ENCODE assay signal across 27 mouse cellular contexts in genomic region chr4:32909996-32910395, GRCm38 (mm10). TPM values are rescaled to one million over a fixed set of nuclear protein-coding genes. Genes with fewer than 3 reads are reported as not detected.
DNase-seq lines count a peak whose midpoint lies in the region; ATAC-seq lines count a peak whose summit lies in the region.
"Had no signal": no experiment of that assay in that cellular context is flagged by ENCODE, and none has a peak within 500 bp of the region (broad histone marks: within the 10 kb centered on the region; RNA-seq: fewer than 3 reads in every experiment).

No protein-coding gene starts in this region.

- peak overlapping the region; percentile 35 for H3K4me2 ChIP-seq in heart, embryonic 11.5 days
- peak overlapping the region; percentile 52 for H3K4me2 ChIP-seq in liver, embryonic 12.5 days
- H3K4me2 ChIP-seq in liver, embryonic 11.5 days: no peak overlapping the region
- peak overlapping the region; percentile 41; the same call in 1 of the 2 replicates for H3K4me2 ChIP-seq in liver, embryonic 16.5 days (ENCODE audit: low read depth, low read length)
- H3K4me2 ChIP-seq: forebrain, embryonic 12.5 days; forebrain, embryonic 15.5 days; heart, embryonic 15.5 days; hindbrain, embryonic 12.5 days; hindbrain, embryonic 15.5 days had no signal

- ATAC-seq in heart, embryonic 11.5 days (replicated peaks; ENCODE audit: insufficient number of reproducible peaks, low FRiP score, low TSS enrichment): no peak
- ATAC-seq in liver, embryonic 12.5 days: no peak
- ATAC-seq in liver, embryonic 11.5 days (replicated peaks; ENCODE audit: low FRiP score): no peak
- ATAC-seq in liver, embryonic 16.5 days (ENCODE audit: low read depth): no peak
- ATAC-seq: forebrain, embryonic 15.5 days had no signal

- no peaks in the 10 kb centered on the region for H3K36me3 ChIP-seq in heart, embryonic 11.5 days (ENCODE audit: control insufficient read depth, insufficient read depth, low read length)
- no peaks in the 10 kb centered on the region for H3K36me3 ChIP-seq in liver, embryonic 12.5 days
- H3K36me3 ChIP-seq in liver, embryonic 11.5 days (ENCODE audit: control insufficient read depth, insufficient read depth, low read length): no peaks in the 10 kb centered on the region
- no peaks in the 10 kb centered on the region for H3K36me3 ChIP-seq in liver, embryonic 16.5 days (ENCODE audit: control insufficient read depth, insufficient read depth)
- H3K36me3 ChIP-seq: forebrain, embryonic 12.5 days; forebrain, embryonic 15.5 days; G1E; heart, embryonic 15.5 days; hindbrain, embryonic 12.5 days; hindbrain, embryonic 15.5 days had no signal

- no peak for DNase-seq in heart, postnatal 4 days
- no peak for DNase-seq in liver, embryonic 11.5 days (ENCODE audit: low spot score)
- DNase-seq in MEL-GATA-1-ER (ENCODE audit: extremely low read depth, low read depth): peak; percentile 64
- no peak for DNase-seq in embryo, embryonic 9.5 days (ENCODE audit: extremely low spot score)
- DNase-seq in gastrocnemius, postnatal 4 days (ENCODE audit: low spot score in 2 of 2): no peak
- DNase-seq: adrenal gland, adult 8-10 months; adrenal gland, postnatal 25 days; B cell, adult 2 months; cerebellum, adult 11-12 months; cerebellum, adult 8-10 months; cerebellum, postnatal 10 days; cerebellum, postnatal 36 days; embryo, embryonic 11 days; gastrocnemius, postnatal 10 days; gastrocnemius, postnatal 36 days; heart, adult 18-20 months; heart, postnatal 10 days had no signal

- no peak overlapping the region for H3K4me3 ChIP-seq in heart, embryonic 11.5 days (ENCODE audit: low read depth, low read length)
- H3K4me3 ChIP-seq in liver, embryonic 12.5 days: no peak overlapping the region
- no peak overlapping the region for H3K4me3 ChIP-seq in liver, embryonic 11.5 days (ENCODE audit: low read depth, low read length)
- no peak overlapping the region for H3K4me3 ChIP-seq in liver, embryonic 16.5 days (ENCODE audit: low read depth, low read length)
- H3K4me3 ChIP-seq: forebrain, embryonic 12.5 days; forebrain, embryonic 15.5 days; heart, embryonic 15.5 days; hindbrain, embryonic 12.5 days; hindbrain, embryonic 15.5 days had no signal

- H3K27ac ChIP-seq in heart, embryonic 11.5 days (ENCODE audit: low read depth, low read length): peak overlapping the region; percentile 50; the same call in 1 of the 2 replicates
- peak overlapping the region; percentile 80 for H3K27ac ChIP-seq in liver, embryonic 12.5 days
- no peak overlapping the region for H3K27ac ChIP-seq in liver, embryonic 11.5 days (ENCODE audit: low read depth, low read length)
- H3K27ac ChIP-seq in liver, embryonic 16.5 days (ENCODE audit: low read length): peak overlapping the region; percentile 42; the same call in 1 of the 2 replicates
- H3K27ac ChIP-seq: forebrain, embryonic 12.5 days; forebrain, embryonic 15.5 days; heart, embryonic 15.5 days; hindbrain, embryonic 12.5 days; hindbrain, embryonic 15.5 days had no signal

- peaks cover 20% of the 10 kb centered on the region for H3K4me1 ChIP-seq in heart, embryonic 11.5 days (ENCODE audit: control insufficient read depth, insufficient read depth, low read length)
- peaks cover 35% of the 10 kb centered on the region for H3K4me1 ChIP-seq in liver, embryonic 12.5 days
- peaks cover 19% of the 10 kb centered on the region; the same call in 1 of the 2 replicates for H3K4me1 ChIP-seq in liver, embryonic 11.5 days (replicated peaks; ENCODE audit: control insufficient read depth, insufficient read depth, low read length)
- peaks cover 21% of the 10 kb centered on the region for H3K4me1 ChIP-seq in liver, embryonic 16.5 days (ENCODE audit: control insufficient read depth, low read depth, low read length)

- no peaks in the 10 kb centered on the region for H3K9me3 ChIP-seq in heart, embryonic 11.5 days (replicated peaks; ENCODE audit: control insufficient read depth, low read length)
- H3K9me3 ChIP-seq in liver, embryonic 12.5 days (replicated peaks): no peaks in the 10 kb centered on the region
- H3K9me3 ChIP-seq in liver, embryonic 11.5 days (ENCODE audit: control insufficient read depth, low read length): no peaks in the 10 kb centered on the region
- H3K9me3 ChIP-seq in liver, embryonic 16.5 days (replicated peaks; ENCODE audit: control insufficient read depth, low read length): no peaks in the 10 kb centered on the region
- H3K9me3 ChIP-seq: forebrain, embryonic 12.5 days; forebrain, embryonic 15.5 days; G1E; heart, embryonic 15.5 days; hindbrain, embryonic 12.5 days; hindbrain, embryonic 15.5 days had no signal

- 84% methylated on average over 1 of the region's 1 CpGs for WGBS in heart, embryonic 11.5 days (ENCODE audit: insufficient replicate concordance)
- WGBS in liver, embryonic 12.5 days (ENCODE audit: insufficient replicate concordance): 90% methylated on average over 1 of the region's 1 CpGs
- WGBS in liver, embryonic 11.5 days: 81% methylated on average over 1 of the region's 1 CpGs
- 84% methylated on average over 1 of the region's 1 CpGs for WGBS in liver, embryonic 16.5 days (ENCODE audit: insufficient replicate concordance)

- no peak overlapping the region; the same call in 1 of the 2 replicates for H3K9ac ChIP-seq in heart, embryonic 11.5 days (ENCODE audit: low read depth, low read length)
- H3K9ac ChIP-seq in liver, embryonic 12.5 days: 0 out of 2 replicates have a peak overlapping the region, but pooled peaks have one; percentile 4
- no peak overlapping the region for H3K9ac ChIP-seq in liver, embryonic 11.5 days (ENCODE audit: low read depth, low read length)
- no peak overlapping the region for H3K9ac ChIP-seq in liver, embryonic 16.5 days (ENCODE audit: low read depth, low read length)
- H3K9ac ChIP-seq: forebrain, embryonic 12.5 days; forebrain, embryonic 15.5 days; heart, embryonic 15.5 days; hindbrain, embryonic 12.5 days; hindbrain, embryonic 15.5 days had no signal

- no peaks in the 10 kb centered on the region for H3K27me3 ChIP-seq in heart, embryonic 11.5 days (ENCODE audit: control insufficient read depth, insufficient read depth, low read length)
- no peaks in the 10 kb centered on the region for H3K27me3 ChIP-seq in liver, embryonic 12.5 days (replicated peaks)
- no peaks in the 10 kb centered on the region for H3K27me3 ChIP-seq in liver, embryonic 11.5 days (replicated peaks; ENCODE audit: control insufficient read depth, insufficient read depth, low read length)
- no peaks in the 10 kb centered on the region for H3K27me3 ChIP-seq in liver, embryonic 16.5 days (ENCODE audit: control insufficient read depth, insufficient read depth, low read depth, low read length)
- H3K27me3 ChIP-seq: CH12.LX; forebrain, embryonic 12.5 days; forebrain, embryonic 15.5 days; heart, embryonic 15.5 days; hindbrain, embryonic 12.5 days; hindbrain, embryonic 15.5 days had no signal

RNA-seq across cellular contexts. Expression of gene Ankrd6, which starts 40.6 kb away (rescaled TPM):
- 5.4 and 7.1 TPM in 2 replicates for polyA plus RNA-seq in heart, embryonic 11.5 days (2014; fragmentation: Nextera tagmentation; extraction: Ambion mirVana)
- total RNA-seq in heart, postnatal 4 days (2021): 1 to 10 TPM; 7.2 to 8.2 TPM
- 1.3 and 1.5 TPM in 2 replicates for polyA plus RNA-seq in liver, embryonic 12.5 days (2016; fragmentation: Nextera tagmentation; extraction: Ambion mirVana)
- polyA plus RNA-seq in liver, embryonic 11.5 days (2014; fragmentation: Nextera tagmentation; extraction: Ambion mirVana): 3.0 and 3.4 TPM in 2 replicates
- 0.55 and 0.60 TPM in 2 replicates for polyA plus RNA-seq in liver, embryonic 16.5 days (2015; fragmentation: Nextera tagmentation; extraction: Ambion mirVana)
- 1 to 10 TPM; 4.3 to 5.8 TPM for total RNA-seq in gastrocnemius, postnatal 4 days (2021)
